Mouse (Mus musculus) heart, postnatal 25 days (tissue): Measurements from ENCODE around the gene Car1. TPM values are rescaled to one million over a fixed set of nuclear protein-coding genes. Genes with fewer than 3 reads are reported as not detected.
"Not testable (repeated sequence)": the region's sequence is repeated elsewhere in the genome, so short reads cannot be mapped to it uniquely, and the experiment has no call there.

Source experiments
- DNase-seq: peaks from one replicate; pipeline ENCODE4 v3.0.0; 2022; ENCODE audit warnings: low spot score
- intact Hi-C: fragments of 180-260 bp; cut with DNase I; formaldehyde crosslinking; loops from one replicate; pipeline ENCODE4 v1.15.1; 2025
- total RNA-seq, 2 experiments: library from RNA; stranded (reverse); gene quantifications; 2 replicates each; pipeline ENCODE4 v1.2.3; 2021

The Car1 gene
- total RNA-seq, 2 experiments from 2014 or later = not detected

DNA sequence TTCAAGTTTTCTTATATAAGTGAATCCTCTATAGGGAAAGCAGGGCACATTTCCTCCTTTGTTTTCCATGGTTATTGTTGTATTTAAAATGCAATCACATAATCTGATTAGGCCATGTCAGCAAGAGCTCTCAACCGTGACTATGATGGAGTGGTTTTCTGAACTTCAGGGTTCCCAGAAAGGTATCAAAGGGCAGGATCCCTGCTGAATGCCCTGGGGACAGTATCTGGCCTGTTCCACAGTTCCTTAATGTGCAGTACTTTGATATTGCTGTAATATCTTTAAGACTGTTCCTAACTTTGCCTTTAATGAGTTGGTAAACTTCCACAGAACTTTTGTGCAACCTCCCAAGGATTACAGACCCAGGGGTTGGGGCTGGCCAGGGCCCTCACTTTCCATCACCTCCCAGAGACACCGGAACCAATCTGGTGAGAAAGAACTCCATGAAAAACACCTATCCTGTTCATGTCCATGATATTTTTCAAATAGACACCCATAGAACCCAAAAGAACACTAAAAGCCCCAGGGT lies 21.6 kb downstream of the Car1 start:
- DNase-seq = no peak
- intact Hi-C loops = no loop called here

DNA sequence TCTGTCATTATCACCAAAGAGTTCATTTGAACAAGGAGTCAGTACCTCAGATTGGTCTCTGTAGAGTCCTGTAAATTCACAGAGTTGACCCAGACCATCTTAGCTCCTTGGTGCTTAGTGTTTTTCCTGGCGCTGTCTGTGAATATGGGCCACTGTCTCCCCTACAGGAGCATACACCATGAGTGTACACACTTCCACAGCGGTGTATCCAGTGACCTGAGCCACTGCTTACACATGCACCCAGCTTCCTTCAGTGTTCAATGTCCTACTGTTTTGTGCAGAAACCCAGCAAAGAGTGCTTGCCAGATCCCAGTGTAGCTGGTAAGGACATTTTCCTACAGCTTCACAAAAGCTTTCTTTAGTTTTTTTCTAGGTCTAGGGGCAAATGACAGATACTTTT lies 22.8 kb downstream of the Car1 start:
- intact Hi-C loops = no loop called here
- DNase-seq = no peak

DNA sequence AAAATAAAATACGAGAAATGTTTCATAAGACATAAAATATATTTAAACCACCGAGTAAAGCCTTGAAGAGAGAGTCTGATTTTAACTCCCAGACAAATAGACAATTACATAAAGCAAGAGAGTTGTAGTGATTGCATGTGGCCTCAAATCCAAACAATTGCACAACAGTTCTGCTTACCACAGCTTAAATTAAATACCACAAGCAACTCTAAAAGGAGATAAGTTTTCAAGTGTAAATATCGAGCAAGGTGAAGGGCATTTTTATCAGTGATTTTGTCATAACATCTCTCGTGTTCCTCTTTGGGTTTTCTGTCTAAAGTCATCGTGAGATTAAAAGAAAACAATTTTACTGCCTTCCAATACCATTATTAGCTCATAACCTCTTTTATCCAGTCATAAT lies 25.0 kb downstream of the Car1 start:
- DNase-seq = not testable (repeated sequence)
- intact Hi-C loops = loop anchor here (5.0 kb wide), 1 partner anchor 81 kb away; no protein-coding TSS in a partner anchor

- DNase-seq = not testable (repeated sequence)
- intact Hi-C loops = loop anchor here (5.0 kb wide), 1 partner anchor 80 kb away; no protein-coding TSS in a partner anchor
Observed at GRCm38 (mm10) chr3:14782365-14782764, 25.8 kb downstream of the Car1 start.

- intact Hi-C loops = loop anchor here (5.0 kb wide), 1 partner anchor 78 kb away; no protein-coding TSS in a partner anchor
- no peak for DNase-seq
Observed at GRCm38 (mm10) chr3:14780212-14780611, 28.0 kb downstream of the Car1 start.

GRCm38 (mm10) chr3:14776497-14777162 lies 31.5 kb downstream of the Car1 start:
- intact Hi-C loops = not testable (repeated sequence)

DNA sequence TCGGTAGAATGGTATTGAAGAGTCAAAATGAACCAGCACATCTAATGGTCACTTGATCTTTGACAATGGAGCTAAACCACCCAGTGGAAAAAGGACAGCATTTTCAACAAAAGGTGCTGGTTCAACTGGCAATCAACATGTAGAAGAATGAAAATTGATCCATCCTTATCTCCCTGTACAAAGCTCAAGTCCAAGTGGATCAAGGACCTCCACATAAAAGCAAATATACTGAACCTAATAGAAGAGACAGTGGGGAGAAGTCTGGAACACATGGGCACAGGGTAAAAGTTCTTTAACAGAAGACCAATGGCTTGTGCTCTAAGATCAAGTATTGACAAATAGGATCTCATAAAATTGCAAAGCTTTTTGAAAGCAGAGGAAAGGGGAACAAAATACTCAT lies 33.6 kb downstream of the Car1 start:
- intact Hi-C loops = loop anchor here (5.0 kb wide), 1 partner anchor 47 kb away; no protein-coding TSS in a partner anchor

More at GRCm38 (mm10) chr3:14776497-14777162, 31.5 kb downstream of the Car1 start:
- DNase-seq = not testable (repeated sequence)

GRCm38 (mm10) chr3:14772473-14772872 lies 35.7 kb downstream of the Car1 start:
- intact Hi-C loops = loop anchor here (5.0 kb wide), 1 partner anchor 45 kb away; no protein-coding TSS in a partner anchor
- DNase-seq = not testable (repeated sequence)

More for the DNA sequence above, 33.6 kb downstream of the Car1 start:
- DNase-seq = not testable (repeated sequence)

GRCm38 (mm10) chr3:14764755-14765566 lies 43.2 kb downstream of the Car1 start:
- intact Hi-C loops = no loop called here
- no peak for DNase-seq

DNA sequence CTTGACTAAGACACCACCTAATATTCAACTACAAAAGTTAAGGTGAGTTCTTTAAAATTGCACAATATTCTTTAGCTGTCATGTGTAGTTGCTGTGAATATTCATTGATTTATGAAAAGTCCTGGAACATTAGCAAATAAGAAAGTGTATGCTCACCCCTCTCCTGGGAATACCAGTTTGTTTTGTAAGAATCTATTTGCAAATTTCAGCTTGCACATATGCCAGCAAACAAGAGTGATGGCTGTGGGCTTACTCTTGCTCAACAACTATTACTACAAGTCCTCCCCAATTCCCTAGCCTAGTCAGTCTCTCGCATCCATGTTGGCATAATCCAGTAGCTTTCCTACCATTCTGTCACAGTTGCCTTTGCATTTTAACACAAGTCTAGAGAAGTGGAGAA lies 52.5 kb downstream of the Car1 start:
- intact Hi-C loops = no loop called here

DNA sequence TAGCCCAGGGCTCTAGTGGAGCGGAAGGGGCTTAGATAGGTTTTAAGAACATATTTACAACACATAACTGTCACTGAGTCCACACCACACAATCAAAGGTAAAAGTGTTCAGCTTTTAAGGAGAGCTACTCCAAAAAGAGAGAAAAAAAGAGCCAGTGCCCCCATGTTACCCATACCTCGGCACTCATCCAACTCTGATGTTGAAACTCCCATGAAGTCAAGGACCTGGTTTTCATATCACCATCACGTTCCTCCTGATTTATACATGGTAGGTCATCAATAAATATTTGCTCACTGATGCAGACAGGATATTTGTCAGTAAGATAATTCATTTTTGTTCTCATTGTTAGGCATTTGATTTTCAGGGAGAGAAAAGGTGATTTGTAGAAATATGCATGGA lies 62.1 kb downstream of the Car1 start:
- no peak for DNase-seq
- intact Hi-C loops = no loop called here

More for the DNA sequence above, 52.5 kb downstream of the Car1 start:
- no peak for DNase-seq

DNA sequence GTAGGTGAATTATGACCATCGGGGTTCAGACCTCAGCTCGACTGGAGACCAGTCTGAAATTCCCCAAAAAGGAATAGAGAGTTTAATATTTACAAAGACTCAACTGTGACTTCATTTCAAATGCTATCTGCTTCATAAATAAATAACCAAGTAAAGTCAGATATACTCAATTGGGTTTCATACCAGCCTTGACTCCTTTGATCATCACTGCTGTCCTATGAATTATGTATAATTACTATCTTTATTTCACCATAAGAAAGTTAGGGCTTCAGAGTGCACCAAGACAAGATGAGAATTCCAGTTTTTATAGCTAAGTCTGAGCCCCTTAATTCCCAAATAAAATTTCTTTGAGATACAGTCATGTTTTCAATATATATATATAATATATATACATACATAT lies 69.9 kb downstream of the Car1 start:
- intact Hi-C loops = no loop called here
- no peak for DNase-seq

GRCm38 (mm10) chr3:14727496-14727895 lies 80.7 kb downstream of the Car1 start:
- DNase-seq = not testable (repeated sequence)
- intact Hi-C loops = loop anchor here (5.0 kb wide), 1 partner anchor 45 kb away; no protein-coding TSS in a partner anchor

DNA sequence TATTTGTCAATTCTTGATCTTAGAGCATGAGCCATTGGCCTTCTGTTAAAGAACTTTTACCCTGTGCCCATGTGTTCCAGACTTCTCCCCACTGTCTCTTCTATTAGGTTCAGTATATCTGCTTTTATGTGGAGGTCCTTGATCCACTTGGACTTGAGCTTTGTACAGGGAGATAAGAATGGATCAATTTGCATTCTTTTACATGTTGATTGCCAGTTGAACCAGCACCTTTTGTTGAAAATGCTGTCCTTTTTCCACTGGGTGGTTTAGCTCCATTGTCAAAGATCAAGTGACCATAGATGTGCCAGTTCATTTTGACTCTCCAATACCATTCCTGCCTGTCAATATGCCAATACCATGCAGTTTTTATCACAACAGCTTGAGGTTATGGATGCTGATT lies 82.7 kb downstream of the Car1 start:
- DNase-seq = not testable (repeated sequence)
- intact Hi-C loops = loop anchor here (5.0 kb wide), 1 partner anchor 47 kb away; no protein-coding TSS in a partner anchor

Other genes with a start within 250 kb of the Car1 start
- gene 1810022K09Rik, start 197.1 kb downstream of the Car1 start, total RNA-seq = 10 to 100 TPM; 65.0 to 65.4 TPM
- gene Car13, start 166.6 kb downstream of the Car1 start, total RNA-seq = under 1 TPM; 0.42 to 0.75 TPM
- gene Car3, start 55.1 kb upstream of the Car1 start, total RNA-seq = 10 to 100 TPM; 20.3 to 63.9 TPM
- 1 to 10 TPM; 6.9 to 8.9 TPM for gene Car2, start 77.9 kb upstream of the Car1 start, total RNA-seq